Mouse (Mus musculus): ENCODE measurements around the gene Tnfrsf1b.

Tnfrsf1b gene

DNA sequence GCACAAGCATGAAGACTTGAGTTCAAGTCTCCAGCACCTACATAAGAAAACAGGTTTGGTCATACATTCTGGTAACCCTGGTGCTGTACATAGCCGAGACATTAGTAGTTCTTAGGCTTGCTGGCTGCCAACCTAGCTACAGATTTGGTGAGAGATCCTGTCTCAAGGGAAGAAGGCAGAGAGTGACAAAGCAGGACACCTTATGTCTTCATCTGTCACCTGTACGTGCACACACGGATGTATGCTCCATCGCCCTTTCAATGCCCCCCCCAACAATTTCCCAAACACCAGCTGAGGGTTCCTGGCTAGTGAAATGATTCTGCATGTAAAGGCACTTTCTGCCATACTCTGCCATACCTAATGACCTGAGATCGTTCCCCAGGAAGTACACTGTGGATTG is 9.5 kb upstream of the Tnfrsf1b start:
- DNase-seq = no peak

GRCm38 (mm10) chr4:145254418-145254817 is 7.7 kb upstream of the Tnfrsf1b start:
- DNase-seq = peak; percentile 98

DNA sequence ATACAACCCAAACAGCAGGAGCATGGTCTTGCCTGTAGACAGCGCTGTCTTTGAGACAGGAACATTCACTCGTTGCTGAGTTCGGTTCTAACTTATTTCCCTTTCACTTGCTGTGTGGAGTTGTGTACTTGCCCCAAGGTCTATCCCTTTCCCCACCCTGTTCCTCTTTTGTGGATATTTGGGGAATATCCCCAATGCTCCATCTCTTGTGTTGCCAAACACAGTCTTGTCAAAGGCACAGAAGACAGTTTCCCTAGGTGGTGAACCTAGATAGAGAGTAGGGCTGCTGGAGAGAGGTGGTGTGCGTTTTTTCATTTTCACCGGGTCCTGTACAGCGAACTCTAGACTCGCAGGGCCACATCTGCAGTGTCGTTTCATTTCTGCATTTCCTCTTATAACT is 5.9 kb upstream of the Tnfrsf1b start:
- DNase-seq = no peak

DNA sequence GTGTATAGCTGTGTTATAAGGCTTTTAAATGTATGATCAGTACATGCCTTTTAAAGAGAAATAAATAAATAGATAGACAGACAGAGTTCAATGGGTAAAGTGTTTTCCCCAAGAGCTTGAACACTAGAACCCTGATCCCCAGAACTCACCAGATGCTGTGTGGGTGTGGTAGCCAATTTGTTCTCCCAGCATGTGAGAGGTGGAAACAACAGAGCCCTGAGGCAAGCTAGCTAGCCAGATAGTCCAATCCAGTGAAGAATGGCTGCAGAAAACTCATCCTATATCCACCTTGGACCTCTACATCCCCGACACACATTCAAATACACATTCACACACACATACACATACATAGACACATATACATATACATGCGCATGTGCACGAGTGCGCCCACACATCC is 4.9 kb upstream of the Tnfrsf1b start:
- DNase-seq = no peak

DNA sequence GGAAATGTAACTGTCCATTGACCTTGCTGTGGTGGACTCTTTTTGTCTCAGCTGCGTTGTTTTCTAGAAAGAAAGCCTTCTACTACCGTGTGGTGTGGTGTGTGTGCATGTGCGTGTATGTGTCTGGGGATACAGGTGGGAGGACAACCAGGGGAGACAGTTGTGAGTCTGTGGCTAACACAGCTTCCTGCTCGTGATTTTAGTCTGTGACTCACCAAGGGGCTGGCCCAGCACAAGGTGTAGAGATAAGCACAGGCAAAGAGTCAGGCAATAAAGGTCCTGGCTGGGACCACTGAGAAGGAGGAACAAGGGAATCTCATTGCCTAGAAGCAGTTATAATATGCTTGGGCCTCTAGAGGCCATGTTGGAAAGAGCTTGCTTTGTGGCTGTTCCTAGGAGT is 3.3 kb upstream of the Tnfrsf1b start:
- peak; percentile 86 for DNase-seq

DNA sequence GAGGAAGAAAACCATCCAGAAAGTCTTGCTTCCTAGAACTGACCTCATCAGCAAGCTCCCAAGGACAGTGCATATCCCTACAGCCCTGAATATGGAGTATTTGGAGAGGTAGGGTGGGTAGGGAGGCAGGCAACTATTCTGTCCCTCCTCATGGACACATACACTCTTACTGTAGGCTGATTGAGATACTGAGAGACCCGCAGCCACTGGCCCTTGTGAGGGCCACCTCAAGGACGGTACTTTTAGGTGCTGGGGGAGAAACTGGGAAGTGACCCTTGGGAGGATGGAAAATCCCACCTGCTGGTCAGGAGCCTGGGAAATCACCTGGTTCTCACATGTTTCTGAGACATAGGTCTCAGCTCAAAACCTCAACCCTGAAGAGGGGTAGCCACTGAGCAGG is 886 bp upstream of the Tnfrsf1b start:
- peak; percentile 72 for DNase-seq

DNA sequence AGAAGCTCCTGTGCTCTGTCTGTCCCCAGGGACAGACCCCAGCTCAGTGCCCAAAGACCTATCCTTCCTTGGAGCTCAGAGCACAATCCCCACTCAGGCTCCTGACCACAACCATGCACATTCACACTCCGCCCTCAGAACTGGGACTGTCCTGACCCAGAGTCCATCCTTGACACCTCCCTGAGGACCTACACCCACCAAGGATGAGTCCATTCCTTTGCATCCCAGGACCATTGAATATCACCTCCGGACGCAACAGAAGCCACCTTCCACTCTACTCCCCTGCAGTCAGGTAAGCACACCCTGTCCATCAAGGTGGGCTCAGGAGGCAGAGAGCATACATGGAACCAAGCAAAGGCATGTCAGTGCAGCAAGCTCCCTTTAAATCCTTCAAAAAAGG is 1.1 kb downstream of the Tnfrsf1b start:
- peak; percentile 94 for DNase-seq

GRCm38 (mm10) chr4:145244676-145245075 is 2.0 kb downstream of the Tnfrsf1b start:
- DNase-seq = peak; percentile 84

DNA sequence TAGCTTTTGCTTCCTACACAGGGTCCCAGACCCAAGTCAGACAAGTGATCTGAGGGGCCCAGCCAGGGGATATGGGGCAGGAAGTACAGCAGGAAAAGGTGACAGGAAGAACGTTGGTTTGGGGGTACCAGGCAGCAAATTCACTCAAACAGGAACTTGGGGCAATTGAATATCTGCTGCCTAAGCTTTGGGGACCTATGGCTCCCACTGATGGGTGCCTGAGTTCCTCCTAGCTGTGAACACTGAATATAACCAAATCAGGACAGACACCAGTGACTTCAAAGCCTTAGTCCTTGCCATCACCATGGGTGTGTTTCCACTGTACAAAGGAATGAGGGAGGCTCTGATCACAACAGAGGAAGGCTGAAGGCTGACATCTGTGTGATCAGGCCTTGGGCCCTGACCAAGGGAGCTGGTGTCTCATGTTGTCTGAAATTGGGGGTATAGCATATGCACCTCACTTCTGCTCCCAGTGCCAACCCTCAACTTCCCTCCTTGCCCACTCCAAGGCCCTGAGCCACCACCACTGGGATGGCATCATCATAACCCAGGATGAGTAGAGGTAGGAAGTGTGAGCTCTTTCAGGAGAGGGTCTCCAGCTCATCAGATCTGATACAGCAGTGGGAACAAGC is 3.8 kb downstream of the Tnfrsf1b start:
- peak; percentile 91 for DNase-seq

- DNase-seq = peak; percentile 99
Measured at GRCm38 (mm10) chr4:145240723-145241231, 5.9 kb downstream of the Tnfrsf1b start.

GRCm38 (mm10) chr4:145239049-145239830 is 7.4 kb downstream of the Tnfrsf1b start:
- DNase-seq = peak; percentile 99

- peak; percentile 92 for DNase-seq
Measured at GRCm38 (mm10) chr4:145236027-145236426, 10.6 kb downstream of the Tnfrsf1b start.

GRCm38 (mm10) chr4:145233487-145234228 is 13.0 kb downstream of the Tnfrsf1b start:
- DNase-seq = peak; percentile 99

GRCm38 (mm10) chr4:145231732-145232131 is 14.9 kb downstream of the Tnfrsf1b start:
- DNase-seq = peak; percentile 97

DNA sequence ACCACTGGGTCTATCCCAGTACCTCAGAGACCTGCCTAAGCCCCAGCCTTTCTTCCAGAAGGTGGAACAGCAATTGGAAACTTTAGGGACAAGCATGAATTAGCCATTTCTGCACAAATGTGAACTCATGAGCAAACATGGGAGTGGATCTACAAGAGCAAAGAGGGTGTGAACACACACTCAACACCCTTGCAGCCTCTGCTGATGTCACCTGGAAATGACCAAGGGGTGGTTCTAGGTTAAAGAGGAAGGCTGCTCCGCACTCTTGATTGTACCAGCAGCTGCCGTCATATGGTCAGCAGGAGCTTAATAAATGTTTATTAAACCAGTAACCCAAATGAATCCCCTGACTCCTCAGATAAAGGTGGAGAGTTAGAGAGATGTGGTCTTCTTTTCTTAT is 16.0 kb downstream of the Tnfrsf1b start:
- DNase-seq = no peak

DNA sequence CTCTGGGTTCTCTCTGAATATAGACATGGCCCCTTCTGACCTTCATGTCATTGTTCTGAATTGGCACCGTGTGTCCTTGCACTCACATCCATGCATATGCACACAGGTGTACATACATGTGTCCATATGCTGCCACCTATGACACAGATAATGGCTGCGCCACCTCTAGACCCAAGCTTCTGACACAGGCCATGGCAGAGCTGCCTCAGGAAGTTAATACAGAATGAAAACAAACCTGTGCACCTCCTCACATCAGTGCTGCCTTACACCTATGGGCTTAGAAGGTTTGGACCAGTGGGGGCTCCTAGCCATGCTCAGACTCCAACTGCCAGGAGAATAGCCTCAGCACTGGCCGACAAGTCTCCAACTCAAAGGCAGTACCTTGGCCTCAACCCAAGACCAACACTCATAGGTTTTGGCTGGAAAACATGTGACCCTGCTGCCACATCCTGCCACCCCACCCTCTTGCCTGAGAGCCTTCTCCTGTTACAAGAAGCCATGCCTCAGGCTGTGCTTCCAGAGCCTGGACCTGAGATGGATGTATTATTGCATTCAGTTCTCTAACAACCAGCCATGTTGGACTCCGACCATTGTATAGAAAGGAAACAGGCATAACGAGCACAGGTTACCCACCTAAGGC is 17.0 kb downstream of the Tnfrsf1b start:
- DNase-seq = peak; percentile 97

GRCm38 (mm10) chr4:145229051-145229450 is 17.6 kb downstream of the Tnfrsf1b start:
- peak; percentile 94 for DNase-seq

- DNase-seq = no peak
Measured at GRCm38 (mm10) chr4:145224613-145225012, 22.1 kb downstream of the Tnfrsf1b start.

DNA sequence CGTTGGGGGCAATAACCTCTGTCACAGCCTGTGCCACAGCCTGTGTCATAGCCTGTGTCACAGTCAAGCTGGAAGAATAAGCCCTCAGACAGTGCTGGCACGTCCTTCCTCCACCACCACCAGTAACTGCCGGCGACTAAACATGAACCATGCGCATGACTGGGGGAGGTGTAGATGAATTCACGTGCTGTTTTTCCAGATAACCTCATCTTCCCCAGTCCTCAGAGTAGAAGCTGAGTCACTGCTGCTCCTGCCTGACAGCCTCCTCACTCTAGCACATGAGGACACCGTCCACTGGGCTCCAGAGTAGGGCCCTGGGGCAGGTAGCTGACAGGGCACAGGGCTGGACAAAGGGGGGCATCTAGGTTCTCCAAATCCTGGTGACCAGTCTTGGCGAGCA is 24.6 kb downstream of the Tnfrsf1b start:
- no peak for DNase-seq

DNA sequence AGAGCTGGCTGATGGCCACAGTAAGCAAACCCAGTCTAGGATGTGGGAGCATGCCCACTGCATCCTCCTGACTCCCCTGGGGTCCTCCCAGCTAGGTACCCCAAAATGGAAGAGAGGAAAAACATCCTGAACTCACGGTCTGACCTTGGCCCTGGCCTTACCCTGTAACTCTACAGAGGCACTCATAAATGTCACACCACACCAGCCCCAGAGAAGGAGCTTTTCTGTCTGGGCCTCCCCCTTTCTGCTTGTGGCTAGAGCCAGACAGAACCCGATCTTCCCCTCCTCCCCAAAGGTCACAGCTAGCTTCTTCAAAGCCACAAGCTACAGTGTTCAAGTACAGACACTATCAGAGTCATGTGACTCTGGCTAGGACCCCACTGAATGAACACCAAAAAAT is 25.3 kb downstream of the Tnfrsf1b start:
- DNase-seq = no peak

GRCm38 (mm10) chr4:145220001-145220400 is 26.7 kb downstream of the Tnfrsf1b start:
- no peak for DNase-seq

DNA sequence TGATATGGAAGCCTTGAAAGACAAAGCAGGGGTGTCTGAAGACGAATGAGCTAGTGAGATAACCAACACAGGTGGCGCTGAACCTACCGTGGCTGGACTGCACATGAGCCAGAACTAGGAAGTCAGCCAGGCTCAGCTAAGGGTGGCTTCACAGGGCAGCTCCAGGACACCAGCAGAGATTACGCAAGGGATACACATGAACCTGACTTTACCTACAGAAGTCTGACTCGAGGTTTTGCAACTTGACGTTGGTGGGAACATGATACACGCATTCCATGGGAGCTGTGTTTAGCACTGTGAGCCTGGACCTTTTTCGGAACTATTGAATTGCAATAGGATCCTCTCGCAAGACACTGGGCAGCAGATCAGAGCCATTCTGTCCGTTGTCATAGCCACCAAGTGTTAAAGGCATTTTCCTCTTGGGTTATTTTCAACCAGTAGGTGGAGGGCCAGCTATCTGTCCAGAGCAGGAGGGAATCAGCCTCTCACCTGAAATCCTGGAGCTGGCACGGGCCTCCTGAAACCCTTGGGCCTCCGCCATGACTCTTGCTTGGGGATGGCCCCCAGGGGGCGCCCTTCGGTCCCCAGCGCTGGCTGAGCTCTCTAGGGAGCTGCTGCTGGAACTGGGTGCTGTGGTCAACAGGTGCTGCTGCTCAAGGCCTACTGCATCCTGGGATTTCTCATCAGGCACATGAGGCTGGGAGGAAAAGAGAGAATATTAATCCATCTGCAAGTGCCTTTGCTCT is 27.3 kb downstream of the Tnfrsf1b start:
- DNase-seq = peak; percentile 92

All from heart, adult 11 months (tissue).